Mouse (Mus musculus): ENCODE data around the gene AC124502.3.

Gene AC124502.3

DNA sequence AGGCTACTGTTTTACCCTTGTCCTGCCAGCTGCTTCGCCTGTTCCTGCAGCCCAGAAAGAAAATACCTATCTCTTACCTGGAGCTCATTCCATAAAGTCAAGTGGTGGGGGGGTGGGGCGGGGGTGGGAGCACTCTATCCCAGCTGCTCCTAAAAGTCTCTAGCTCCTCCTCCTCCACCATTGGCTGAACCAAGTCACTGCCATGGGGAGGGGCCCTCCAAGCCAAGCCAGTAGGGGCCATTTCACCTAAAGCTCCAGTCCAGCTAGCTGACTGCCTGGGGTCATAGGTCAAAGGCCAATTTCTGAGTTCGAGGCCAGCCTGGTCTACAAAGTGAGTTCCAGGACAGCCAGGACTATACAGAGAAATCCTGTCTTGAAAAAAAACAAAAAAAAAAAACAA, 6.0 kb upstream of the AC124502.3 start:
- DNase-seq (ENCODE audit: low spot score in 2 of 2), result no peak

DNA sequence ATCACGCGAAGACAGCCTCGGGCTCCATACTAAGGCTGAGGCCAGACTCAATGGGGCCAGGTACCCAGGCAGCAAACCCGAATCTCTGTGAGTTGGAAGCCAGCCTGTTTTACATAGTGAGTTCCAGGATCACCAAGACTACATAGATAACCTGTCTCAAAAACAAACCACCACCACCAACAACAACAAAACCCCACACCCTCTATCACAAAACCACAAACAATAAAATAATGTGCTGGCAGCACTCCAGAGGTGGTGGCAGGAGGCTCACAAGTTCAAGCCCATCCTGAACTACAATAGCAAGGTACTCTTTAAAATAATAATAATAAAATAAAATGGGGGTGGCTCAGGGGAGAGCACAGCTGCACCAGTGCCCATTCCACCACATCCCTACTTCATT, 2.1 kb upstream of the AC124502.3 start:
- no peak for DNase-seq (ENCODE audit: low spot score in 2 of 2)

DNA sequence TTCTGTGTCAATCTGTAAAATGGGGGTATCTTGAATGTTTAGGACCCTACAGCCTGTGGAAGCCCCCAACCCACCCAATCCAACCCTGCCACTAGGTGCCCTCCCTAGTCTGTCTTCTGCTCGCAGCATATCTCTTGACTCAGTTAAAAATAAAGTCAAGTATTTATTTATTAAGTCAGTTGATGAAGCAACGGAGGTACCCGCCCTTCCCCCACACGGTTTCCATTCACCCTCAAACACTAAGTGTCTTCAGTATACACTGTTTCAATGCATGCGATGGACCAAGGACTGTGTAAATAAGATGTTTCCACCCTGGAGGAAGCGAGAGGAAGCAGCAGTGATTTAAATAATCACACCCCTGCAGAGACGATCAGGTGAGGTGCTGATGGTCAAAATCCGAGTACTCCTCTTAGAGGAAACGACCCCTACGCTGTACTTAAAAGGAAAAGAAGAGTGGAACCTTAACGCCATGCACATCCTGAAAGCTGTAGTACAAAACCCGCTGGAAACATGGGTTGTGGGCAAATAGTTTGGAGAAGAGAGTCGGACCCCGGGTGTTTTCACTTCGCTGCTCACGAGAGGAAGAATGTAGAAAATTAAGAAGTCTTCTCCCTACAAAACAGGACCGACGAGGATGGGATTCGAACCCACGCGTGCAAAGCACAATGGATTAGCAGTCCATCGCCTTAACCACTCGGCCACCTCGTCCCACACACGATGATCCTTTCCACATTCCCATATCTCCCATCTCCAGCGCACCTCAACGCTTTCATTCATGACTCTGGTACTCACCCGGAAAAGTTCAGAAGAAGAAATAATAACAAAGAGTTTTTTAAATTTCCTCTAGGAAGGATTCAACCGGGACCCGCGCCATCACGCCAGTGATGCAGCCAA, 766 bp upstream of the AC124502.3 start:
- DNase-seq (ENCODE audit: low spot score in 2 of 2), result peak in 1 of 2 experiments; percentile 46

DNA sequence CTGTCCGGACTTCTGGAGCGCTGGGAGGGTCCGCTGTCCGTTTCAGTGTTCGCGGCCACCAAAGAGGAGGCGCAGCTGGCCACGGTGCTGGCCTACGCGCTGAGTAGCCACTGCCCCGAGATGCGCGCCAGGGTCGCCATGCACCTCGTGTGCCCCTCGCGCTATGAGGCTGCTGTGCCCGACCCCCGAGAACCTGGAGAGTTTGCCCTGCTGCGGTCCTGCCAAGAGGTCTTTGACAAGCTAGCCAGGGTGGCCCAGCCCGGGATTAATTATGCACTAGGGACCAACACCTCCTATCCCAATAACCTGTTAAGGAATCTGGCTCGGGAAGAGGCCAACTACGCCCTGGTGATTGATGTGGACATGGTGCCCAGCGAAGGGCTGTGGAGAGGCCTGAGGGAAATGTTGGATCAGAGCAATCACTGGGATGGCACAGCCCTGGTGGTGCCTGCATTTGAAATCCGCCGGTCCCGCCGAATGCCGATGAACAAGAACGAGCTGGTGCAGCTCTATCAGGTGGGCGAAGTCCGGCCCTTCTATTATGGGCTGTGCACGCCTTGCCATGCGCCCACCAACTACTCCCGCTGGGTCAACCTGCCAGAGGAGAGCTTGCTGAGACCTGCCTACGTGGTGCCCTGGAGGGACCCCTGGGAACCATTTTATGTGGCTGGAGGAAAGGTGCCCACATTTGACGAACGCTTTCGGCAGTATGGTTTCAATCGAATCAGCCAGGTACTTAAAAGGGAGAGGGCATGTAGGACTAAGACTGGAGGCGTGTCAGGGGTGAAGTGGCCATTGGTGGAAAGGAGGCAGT, 817 bp downstream of the AC124502.3 start:
- DNase-seq (ENCODE audit: low spot score in 2 of 2), result no peak

DNA sequence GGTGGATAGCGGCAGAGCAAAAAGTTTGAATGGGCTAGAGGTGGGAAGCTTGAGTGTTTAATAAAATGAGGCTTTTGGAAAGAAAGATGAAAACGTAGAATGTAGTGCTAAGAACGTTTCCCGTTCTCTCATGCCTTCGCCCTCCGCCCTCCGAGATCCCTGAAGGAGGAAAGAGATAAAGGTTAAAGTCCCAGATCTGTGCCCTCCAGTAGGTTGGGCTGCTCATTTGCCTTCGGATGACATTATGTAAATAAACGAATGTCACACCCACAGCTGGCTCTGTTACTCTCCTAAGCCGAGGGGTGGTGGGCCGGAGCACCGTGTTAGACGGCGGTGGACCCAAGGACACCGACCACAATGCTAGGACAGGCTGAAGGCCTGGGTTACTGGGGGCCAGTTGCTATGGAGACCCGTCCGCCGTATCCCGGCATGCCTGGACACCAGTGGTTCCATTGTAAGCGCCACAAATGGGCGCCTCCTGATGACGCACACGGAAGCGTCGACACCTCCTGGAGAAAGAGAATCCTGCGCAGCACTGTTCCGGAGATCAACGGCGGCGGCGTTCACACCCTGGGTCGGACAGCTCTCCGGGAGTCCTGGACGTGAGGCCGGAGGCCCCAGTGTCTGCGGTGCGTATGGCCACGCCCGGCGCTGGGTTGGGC, 2.3 kb downstream of the AC124502.3 start, which contains the start of gene Brms1:
TSS of gene Brms1 (plus strand) at position 493 of the 662 bp plus-strand sequence.
- DNase-seq (ENCODE audit: low spot score in 2 of 2), result peak; percentile 81 to 86

DNA sequence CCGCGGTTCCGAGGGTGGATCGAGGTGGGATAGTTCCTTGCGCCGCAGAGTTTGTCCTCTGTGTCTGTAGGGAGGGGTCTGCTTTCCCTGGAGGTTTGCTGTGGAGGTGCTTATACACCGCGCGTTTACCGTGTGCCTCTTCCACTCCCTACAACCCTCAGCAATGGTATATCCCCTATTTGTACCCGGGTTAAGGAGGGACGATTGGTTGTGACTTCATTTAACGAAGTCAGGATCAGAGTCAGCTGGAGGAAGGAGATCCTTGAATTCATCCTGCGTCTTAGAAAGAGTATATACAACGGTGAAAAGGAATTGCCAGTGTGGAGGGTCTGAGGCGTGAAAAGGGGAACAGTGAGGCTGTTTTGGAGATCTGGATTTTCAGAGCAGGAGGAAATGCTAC, 2.9 kb downstream of the AC124502.3 start:
- DNase-seq (ENCODE audit: low spot score in 2 of 2), result no peak

DNA sequence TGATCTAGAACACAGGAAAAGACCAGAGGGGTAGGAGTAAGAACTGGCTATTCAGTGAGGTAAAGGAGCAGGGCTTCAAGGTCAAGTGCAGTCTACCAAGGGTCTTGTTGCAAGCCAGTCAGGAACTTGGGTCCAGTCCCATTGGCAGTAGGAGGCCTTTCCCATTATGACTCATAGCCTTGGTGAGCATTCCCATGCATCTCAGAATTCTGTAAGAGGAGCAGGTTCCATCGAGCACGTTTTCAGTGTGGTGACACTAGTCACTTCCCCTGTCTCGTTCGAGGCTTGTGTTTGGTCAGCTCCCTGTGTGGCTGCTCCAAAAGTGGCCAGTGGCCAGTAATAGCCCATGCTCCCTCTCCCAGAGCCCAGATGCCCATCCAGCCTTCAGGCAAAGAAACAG, 6.8 kb downstream of the AC124502.3 start:
- no peak for DNase-seq (ENCODE audit: low spot score in 2 of 2)

DNA sequence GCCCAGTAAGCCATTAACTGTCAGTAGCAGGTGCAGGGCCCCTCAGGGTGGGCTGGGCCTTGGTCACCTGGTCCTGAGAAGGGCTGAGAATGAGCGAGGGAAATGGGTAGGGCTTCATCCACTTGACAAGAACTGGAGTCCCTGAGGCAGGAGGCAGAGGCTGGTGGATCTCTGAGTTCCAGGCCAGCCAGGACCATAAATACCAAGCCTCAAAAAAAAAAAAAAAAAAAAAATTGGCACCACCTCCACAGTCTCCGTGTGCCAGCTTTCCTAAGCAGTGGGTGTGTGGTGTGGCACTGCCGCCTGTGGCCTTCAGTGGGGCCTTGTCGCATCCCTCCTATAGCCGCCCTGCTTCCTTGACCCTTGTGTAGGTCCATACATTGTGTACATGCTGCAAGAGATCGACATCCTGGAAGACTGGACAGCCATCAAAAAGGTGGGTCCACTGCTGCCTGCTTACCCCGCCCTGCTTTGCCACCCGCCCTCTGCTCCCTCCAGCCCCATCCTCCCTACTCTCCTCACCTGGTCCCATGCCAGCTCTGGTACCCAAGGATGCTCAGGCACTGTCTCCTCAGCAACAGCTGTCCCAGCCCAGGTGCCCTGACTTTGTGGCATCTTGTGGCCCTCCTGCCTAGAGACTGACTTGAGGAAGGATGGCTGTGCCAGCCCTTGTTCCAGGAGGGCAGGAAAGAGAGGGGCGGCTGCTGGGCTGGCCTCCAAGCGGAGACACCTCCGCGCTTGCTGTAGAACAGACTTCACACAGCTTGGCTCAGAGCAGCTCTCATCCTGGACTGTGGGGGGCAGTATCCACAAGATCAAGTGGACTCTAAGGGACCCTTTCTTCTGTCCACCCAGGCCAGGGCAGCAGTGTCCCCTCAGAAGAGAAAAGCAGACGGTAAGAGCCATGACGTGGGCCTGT, 9.7 kb downstream of the AC124502.3 start:
- DNase-seq (ENCODE audit: low spot score in 2 of 2), result no peak

DNA sequence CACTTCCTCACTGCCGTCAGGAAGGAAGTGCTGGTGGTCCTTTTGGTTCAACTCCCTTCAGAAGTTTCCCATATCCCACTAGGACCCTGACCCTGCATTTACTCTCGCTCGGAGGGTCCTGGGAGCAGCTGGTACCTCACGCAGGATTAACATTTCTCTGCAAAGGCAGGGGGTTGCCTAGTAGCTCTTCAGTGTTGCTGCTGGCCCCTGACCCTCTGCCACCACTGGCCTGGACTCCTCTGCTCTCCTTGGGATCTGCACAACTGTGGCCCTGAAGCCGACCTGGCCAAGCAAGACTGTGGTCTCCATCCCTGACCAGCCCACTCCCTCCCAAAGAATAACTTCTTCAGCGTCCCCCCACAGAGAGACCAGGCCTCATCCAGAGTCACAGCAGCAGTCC, 10.6 kb downstream of the AC124502.3 start:
- no peak for DNase-seq (ENCODE audit: low spot score in 2 of 2)

DNA sequence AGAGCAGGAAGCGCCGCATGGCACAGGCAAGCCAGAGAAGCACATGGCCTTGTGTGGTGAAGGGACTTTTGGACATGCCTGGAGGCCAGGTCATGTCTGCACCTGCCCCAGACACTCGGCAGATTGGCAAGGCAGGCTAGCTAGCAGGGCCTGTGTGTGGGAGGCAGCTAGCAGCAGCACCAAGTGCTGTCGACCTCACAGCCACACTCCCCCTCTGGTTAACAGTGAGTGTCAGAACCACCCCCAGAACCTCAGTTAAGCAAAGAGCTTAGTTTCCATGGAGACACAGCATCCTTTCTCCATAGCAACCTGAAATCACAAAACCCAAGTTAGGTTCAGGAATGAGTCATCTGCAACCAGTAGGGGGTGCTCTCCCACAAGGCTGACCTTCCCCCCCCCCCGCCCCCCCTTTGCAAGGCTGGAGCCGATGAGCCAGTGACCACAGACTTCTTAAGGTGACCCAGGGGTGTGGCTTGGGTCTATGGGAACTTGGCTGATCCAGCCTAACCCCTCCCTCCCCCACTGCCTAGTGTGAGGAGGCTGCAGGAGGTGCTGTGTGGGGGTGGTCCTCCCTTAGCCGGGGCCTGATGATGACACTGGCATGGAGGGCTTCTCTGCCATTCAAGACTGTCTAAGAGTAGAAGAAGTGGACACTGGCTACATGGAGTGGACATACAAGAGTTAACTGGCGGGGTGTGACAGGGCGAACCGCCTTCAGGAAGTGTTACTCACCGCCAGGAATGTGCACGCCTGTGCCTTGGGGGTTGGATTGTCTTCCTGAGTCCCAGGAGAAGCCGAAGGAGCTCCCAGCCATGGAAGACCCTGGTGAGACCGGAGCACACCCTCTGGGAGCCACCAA, 11.6 kb downstream of the AC124502.3 start, which contains the start of gene Rin1:
TSS of gene Rin1 (plus strand) at position 435 of the 859 bp plus-strand sequence.
- peak; percentile 57 to 61 for DNase-seq (ENCODE audit: low spot score in 2 of 2)

DNA sequence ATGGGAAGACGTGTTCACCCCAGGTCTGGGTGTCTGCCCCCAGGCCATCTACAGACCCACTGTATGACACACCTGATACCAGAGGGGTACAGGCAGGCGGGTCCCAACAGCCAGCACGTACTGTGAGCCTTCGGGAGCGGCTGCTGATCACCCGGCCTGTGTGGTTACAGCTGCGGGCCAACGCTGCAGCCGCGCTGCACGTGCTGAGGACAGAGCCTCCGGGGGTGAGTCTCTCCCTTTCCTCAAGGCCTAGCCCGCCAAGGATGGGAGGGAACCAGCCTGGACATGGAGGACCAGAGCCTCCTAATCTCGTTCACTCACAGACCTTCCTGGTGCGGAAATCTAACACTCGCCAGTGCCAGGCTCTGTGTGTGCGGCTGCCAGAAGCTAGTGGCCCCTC, 12.3 kb downstream of the AC124502.3 start:
- no peak for DNase-seq (ENCODE audit: low spot score in 2 of 2)

DNA sequence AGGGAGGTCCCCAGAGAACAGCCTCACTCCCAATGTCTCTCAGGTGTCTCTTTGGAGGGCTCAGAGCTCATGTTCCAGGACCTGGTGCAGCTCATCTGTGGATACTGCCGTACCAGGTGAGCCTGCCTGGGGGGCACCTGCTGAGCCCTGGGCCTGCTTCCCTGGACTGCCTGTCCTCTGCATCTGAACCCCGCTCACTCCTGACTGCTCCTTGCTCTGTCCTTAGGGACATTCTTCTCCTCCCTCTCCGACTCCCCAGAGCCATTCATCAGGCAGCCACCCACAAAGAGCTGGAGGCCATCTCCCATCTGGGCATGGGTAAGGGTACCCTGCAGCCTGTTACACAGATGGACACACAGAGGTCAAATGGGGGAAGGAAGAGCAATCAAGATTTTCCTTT, 12.8 kb downstream of the AC124502.3 start:
- DNase-seq (ENCODE audit: low spot score in 2 of 2), result no peak

DNA sequence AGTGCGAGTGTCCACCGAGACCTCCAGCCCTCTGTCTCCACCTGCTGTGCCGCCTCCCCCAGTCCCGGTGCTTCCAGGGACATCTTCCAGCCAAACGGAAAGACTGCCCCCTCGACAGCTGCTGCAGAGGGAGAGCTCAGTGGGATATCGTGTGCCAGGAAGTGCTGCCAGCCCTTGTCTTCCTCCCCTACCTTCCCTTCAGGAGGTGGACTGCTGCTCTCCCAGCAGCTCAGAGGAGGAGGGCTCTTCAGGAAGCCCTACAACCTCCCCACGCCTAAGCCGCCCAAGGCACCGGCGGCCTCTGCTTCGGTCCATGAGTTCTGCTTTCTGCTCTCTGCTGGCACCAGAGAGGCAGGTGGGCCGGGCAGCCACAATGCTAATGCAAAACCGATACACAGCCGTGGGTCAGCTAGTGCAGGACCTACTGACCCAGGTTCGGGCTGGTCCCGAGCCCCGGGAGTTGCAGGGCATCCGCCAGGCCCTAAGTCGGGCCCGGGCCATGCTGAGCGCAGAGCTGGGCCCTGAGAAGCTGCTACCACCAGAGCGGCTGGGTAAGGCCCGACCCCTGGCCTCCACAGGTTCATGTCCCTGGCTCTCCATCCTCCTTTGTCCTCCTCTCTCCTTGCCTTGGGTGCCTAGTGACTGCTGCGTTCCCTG, 13.6 kb downstream of the AC124502.3 start:
- no peak for DNase-seq (ENCODE audit: low spot score in 2 of 2)

DNA sequence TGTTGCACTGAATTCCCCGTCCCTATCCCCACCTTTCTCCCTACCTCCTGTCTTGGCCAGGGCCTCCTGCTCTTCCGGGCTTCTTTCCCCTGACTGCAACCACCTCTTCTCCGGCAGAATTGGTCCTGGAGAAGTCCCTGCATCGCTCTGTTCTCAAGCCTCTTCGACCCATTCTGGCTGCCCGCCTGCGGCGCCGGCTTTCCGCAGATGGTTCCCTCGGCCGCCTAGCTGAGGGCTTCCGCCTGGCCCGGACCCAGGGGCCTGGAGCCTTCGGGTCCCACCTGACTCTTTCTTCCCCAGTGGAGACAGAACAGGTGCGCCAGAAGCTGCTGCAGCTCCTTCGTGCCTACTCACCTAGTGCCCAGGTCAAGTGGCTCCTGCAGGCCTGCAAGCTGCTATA, 14.2 kb downstream of the AC124502.3 start:
- DNase-seq (ENCODE audit: low spot score in 2 of 2), result no peak

DNA sequence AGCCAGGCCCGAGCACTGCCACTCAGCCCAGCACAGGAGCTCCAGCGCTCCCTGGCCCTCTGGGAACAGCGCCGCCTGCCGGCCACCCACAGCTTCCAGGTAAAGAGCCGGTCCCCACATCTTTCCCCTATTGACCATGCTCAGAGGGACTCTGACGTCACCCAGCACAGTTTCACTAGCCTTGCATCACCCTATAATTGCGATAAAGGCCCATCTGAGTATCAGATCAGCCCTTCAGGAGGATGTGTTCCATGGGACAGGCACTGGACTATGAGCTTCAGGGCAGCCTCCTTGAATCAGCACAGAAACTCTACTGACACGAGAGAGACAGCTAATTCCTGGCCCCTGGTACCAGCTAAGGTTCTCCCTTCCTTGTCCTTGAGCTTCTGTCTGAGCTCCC, 15.2 kb downstream of the AC124502.3 start:
- DNase-seq (ENCODE audit: low spot score in 2 of 2), result peak; percentile 53 to 65

DNA sequence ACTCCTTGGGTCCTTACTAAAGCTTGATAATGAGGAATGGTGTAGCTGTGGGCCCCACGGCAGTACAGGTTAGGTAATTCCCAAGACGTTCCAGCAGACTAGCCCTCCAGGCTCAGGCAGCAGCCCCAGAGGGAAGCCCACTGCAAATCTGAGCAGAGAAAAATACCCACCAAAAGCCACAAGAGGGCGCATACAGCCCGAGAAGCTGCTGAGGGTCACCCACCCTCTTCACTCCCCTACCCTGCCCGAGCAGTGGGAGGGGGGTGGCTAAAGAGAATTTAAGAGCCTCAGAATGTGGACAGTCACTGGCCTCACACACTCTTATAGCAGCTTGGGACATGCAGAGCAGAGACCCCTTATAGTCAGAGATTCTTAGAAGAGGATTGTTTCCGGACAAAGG, 17.6 kb downstream of the AC124502.3 start:
- DNase-seq (ENCODE audit: low spot score in 2 of 2), result no peak

DNA sequence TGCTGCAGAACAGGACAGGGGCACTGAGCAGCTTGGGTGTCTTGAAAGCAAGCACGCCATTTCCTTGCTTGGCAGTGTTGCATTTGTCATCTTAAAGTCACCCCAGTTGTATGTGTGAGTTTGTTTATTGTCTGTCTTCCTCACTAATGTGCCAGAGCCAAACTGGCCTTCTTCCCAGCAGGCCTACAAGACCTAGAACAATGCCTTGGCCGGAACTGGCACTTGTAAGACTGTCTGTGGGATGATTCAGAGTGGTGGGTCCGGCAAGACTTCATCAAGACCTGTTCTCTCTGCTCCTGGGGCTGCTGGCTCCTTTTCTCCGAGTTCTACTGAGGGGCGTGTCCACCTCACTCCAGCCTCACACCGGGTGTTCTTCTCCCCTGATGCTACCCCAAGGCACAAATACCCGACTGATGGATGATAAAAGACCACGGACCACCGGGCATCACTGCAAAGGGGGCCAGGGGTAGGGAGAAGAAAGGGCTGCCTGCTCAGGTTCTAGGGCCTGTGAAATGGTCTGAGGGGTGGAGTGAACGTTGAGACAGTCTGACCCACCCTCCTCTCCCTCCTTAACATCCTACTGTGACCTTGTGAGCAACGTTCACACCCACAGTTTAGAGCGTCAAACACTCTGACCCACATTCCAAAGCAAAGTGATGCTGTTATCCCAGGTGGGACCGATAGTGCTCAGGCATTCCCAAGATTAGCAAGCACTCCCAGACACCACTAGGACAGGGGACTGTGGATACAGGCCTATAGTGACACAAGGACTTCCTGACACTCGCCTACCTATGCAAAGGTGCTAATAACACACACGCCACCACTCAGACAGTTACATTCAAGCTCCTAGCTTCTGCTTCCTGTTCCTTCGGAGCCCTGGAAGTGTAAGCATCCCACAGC, 19.4 kb downstream of the AC124502.3 start:
- DNase-seq (ENCODE audit: low spot score in 2 of 2), result no peak
